Mouse (Mus musculus) MEL (cell line): ENCODE data around the gene Zdhhc24. TPM values are rescaled to one million over a fixed set of nuclear protein-coding genes. Genes with fewer than 3 reads are reported as not detected.

Experiments
- DNase-seq: peaks from one replicate; pipeline ENCODE4 v3.0.0; 2011; ENCODE audit warnings: low read depth, low spot score
- H3K27ac ChIP-seq: 2 replicates; pipeline ENCODE4 v1.5.1; 2012; ENCODE audit warnings: low read depth, mild to moderate bottlenecking, control low read depth, low read length, moderate library complexity; ENCODE audit not compliant: control insufficient read depth
- H3K27me3 ChIP-seq, 2 experiments: fragments of 150-350 bp in 1 of 2; sonication (generic) in 1 of 2; 2 replicates each; pipeline ENCODE4 v1.6.1; 2012; ENCODE audit warnings: low read length in 2 of 2, mild to moderate bottlenecking in 2 of 2, improper control_type of control experiment in 1 of 2, moderate library complexity in 1 of 2; ENCODE audit not compliant: insufficient read depth in 2 of 2, control insufficient read depth in 1 of 2
- H3K36me3 ChIP-seq, 2 experiments: 2 replicates each; pipeline ENCODE4 v1.6.1; 2012 to 2014; ENCODE audit warnings: low read length in 2 of 2, improper control_type of control experiment in 1 of 2, inconsistent platforms in 1 of 2, mild to moderate bottlenecking in 1 of 2; ENCODE audit not compliant: insufficient read depth in 2 of 2, control insufficient read depth in 1 of 2
- H3K4me1 ChIP-seq, 2 experiments: fragments of 150-350 bp in 1 of 2; sonication (generic) in 1 of 2; 2 replicates each; pipeline ENCODE4 v1.6.1; 2012; ENCODE audit warnings: low read length in 2 of 2, improper control_type of control experiment in 1 of 2, mild to moderate bottlenecking in 1 of 2; ENCODE audit not compliant: insufficient read depth in 2 of 2, control insufficient read depth in 1 of 2
- H3K4me3 ChIP-seq, 2 experiments: fragments of 150-350 bp in 1 of 2; sonication (generic) in 1 of 2; 2 replicates each; pipeline ENCODE4 v1.5.1; 2012; ENCODE audit warnings: low read depth in 2 of 2, low read length in 2 of 2, mild to moderate bottlenecking in 2 of 2, moderate library complexity in 2 of 2, control low read depth in 1 of 2, improper control_type of control experiment in 1 of 2; ENCODE audit not compliant: control insufficient read depth in 1 of 2, insufficient read depth in 1 of 2
- H3K79me2 ChIP-seq: 2 replicates; pipeline ENCODE4 v1.6.1; 2012; ENCODE audit warnings: mild to moderate bottlenecking, low read length, moderate library complexity; ENCODE audit not compliant: control insufficient read depth, poor library complexity, insufficient read depth
- H3K9ac ChIP-seq: 2 replicates; pipeline ENCODE4 v1.6.1; 2012; ENCODE audit warnings: low read depth, mild to moderate bottlenecking, control low read depth, low read length, moderate library complexity; ENCODE audit not compliant: control insufficient read depth, poor library complexity, severe bottlenecking
- H3K9me3 ChIP-seq: fragments of 150-350 bp; sonication (generic); replicated peaks from 2 replicates; pipeline ENCODE4 v1.6.1; 2012; ENCODE audit warnings: mild to moderate bottlenecking, low read length, improper control_type of control experiment, moderate library complexity; ENCODE audit not compliant: insufficient read depth
- BHLHE40 ChIP-seq: IDR thresholded peaks from 2 replicates; pipeline ENCODE4 v1.6.1; 2012; ENCODE audit warnings: low read depth, mild to moderate bottlenecking, inconsistent platforms, low read length, improper control_type of control experiment, borderline replicate concordance
- ELF1 ChIP-seq: IDR thresholded peaks from 2 replicates; pipeline ENCODE4 v1.6.1; 2014; ENCODE audit warnings: low read depth, mild to moderate bottlenecking, inconsistent platforms, low read length, improper control_type of control experiment, moderate library complexity
- EP300 ChIP-seq, 2 experiments: IDR thresholded peaks; 2 replicates each; pipeline ENCODE4 v1.6.1; 2011; ENCODE audit warnings: improper control_type of control experiment in 2 of 2, low read length in 2 of 2, low read depth in 1 of 2, mild to moderate bottlenecking in 1 of 2
- ETS1 ChIP-seq: IDR thresholded peaks from 2 replicates; pipeline ENCODE4 v1.6.1; 2012; ENCODE audit warnings: low read depth, mild to moderate bottlenecking, inconsistent platforms, low read length, improper control_type of control experiment, moderate library complexity
- GABPA ChIP-seq: IDR thresholded peaks from 2 replicates; pipeline ENCODE4 v1.6.1; 2012; ENCODE audit warnings: low read depth, mild to moderate bottlenecking, inconsistent platforms, low read length, improper control_type of control experiment, moderate library complexity
- GATA1 ChIP-seq: IDR thresholded peaks from 2 replicates; pipeline ENCODE4 v1.6.1; 2011; ENCODE audit warnings: low read depth, low read length, improper control_type of control experiment
- JUND ChIP-seq: IDR thresholded peaks from 2 replicates; pipeline ENCODE4 v1.6.1; 2011; ENCODE audit warnings: low read depth, mild to moderate bottlenecking, improper control_type of control experiment, low read length
- MEF2A ChIP-seq: IDR thresholded peaks from 2 replicates; pipeline ENCODE4 v1.6.1; 2014; ENCODE audit warnings: low read depth, mild to moderate bottlenecking, inconsistent platforms, low read length, improper control_type of control experiment; ENCODE audit not compliant: poor library complexity, insufficient replicate concordance, severe bottlenecking; ENCODE audit errors: extremely low read depth
- MYB ChIP-seq: IDR thresholded peaks from 2 replicates; pipeline ENCODE4 v1.6.1; 2011; ENCODE audit warnings: mild to moderate bottlenecking, low read depth, low read length, improper control_type of control experiment
- NELFE ChIP-seq: IDR thresholded peaks from 2 replicates; pipeline ENCODE4 v1.6.1; 2011; ENCODE audit warnings: low read depth, low read length, improper control_type of control experiment
- NRF1 ChIP-seq: IDR thresholded peaks from 2 replicates; pipeline ENCODE4 v1.6.1; 2014; ENCODE audit warnings: low read depth, mild to moderate bottlenecking, inconsistent platforms, low read length, improper control_type of control experiment, moderate library complexity; ENCODE audit not compliant: poor library complexity, insufficient read depth, severe bottlenecking
- POLR2A ChIP-seq, 2 experiments: IDR thresholded peaks; 2 replicates each; pipeline ENCODE4 v1.6.1; 2011 to 2012; ENCODE audit warnings: low read length in 2 of 2, mild to moderate bottlenecking in 2 of 2, control low read depth in 1 of 2, improper control_type of control experiment in 1 of 2, low read depth in 1 of 2, moderate library complexity in 1 of 2; ENCODE audit not compliant: control insufficient read depth in 1 of 2, insufficient read depth in 1 of 2, poor library complexity in 1 of 2
- RAD21 ChIP-seq: IDR thresholded peaks from 2 replicates; pipeline ENCODE4 v1.6.1; 2011; ENCODE audit warnings: mild to moderate bottlenecking, low read depth, low read length, improper control_type of control experiment
- TBP ChIP-seq: IDR thresholded peaks from 2 replicates; pipeline ENCODE4 v1.8.0; 2011; ENCODE audit warnings: low read depth, low read length, improper control_type of control experiment
- TCF12 ChIP-seq: IDR thresholded peaks from 2 replicates; pipeline ENCODE4 v1.6.1; 2014; ENCODE audit warnings: low read depth, mild to moderate bottlenecking, inconsistent platforms, low read length, improper control_type of control experiment, moderate library complexity
- USF1 ChIP-seq: IDR thresholded peaks from 2 replicates; pipeline ENCODE4 v1.6.1; 2014; ENCODE audit warnings: low read depth, mild to moderate bottlenecking, inconsistent platforms, low read length, improper control_type of control experiment, moderate library complexity
- ZC3H11A ChIP-seq: IDR thresholded peaks from 2 replicates; pipeline ENCODE4 v1.6.1; 2012; ENCODE audit warnings: low read depth, mild to moderate bottlenecking, inconsistent platforms, low read length, improper control_type of control experiment
- ZNF384 ChIP-seq: IDR thresholded peaks from 2 replicates; pipeline ENCODE4 v1.6.1; 2012; ENCODE audit warnings: low read depth, mild to moderate bottlenecking, inconsistent platforms, low read length, improper control_type of control experiment
- polyA plus RNA-seq, 2 experiments: library from polyadenylated mRNA; stranded (reverse) in 1 of 2; unstranded in 1 of 2; fragments of >175 nt in 1 of 2; fragments of >200 nt in 1 of 2; gene quantifications; 2 replicates each; pipeline versions ENCODE4 v1.2.1 to v1.2.4; 2012; ENCODE audit warnings: low replicate concordance in 2 of 2, low read depth in 1 of 2; ENCODE audit not compliant: insufficient read length in 2 of 2, insufficient read depth in 1 of 2, missing spikeins in 1 of 2
- total RNA-seq: library from RNA; depleted of rRNA; stranded (reverse); fragments of 300-350 nt; gene quantifications from 2 replicates; pipeline ENCODE4 v1.2.3, GENCODE M21; 2012

Zdhhc24 gene
- total and polyA plus RNA-seq, 3 experiments: 15.8 to 21.1 TPM; not detected in 1

DNA sequence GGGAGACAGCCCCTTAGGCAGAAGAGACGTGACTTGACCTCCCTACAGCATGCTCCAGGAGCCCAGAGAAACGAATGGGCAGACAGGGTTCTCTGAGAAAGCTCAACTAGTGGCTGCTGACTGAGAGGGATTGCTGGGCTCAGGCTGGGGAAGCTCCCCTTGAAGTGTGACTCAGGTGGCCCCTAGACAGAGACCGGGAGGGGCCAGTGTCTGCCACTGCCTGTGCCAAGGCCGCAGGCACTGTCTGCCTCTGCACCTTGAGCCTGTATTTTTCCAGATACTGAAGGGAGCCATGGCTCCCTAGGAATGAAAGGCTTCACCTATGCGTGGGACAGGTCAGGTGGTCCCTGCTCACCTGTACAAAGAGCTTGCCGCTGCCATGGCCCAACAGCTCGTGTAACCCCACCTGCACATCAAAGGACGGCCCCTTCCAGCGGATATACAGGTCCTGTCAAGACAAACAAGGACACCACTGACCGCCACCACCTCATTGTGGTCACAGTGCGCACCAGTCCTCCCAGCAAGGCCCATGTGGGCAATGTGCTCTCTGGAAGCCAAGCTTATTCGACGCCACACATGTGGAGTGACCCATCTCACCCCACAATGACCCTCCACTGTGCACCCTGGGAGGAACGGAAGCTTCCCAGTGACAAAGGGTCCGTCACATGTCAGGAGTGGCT lies 37.6 kb downstream of the Zdhhc24 start:
- peaks cover 0 to 2% of the 10 kb centered on the region in 2 experiments; a peak in 1 of 4 replicates for H3K36me3 ChIP-seq
- H3K9me3 ChIP-seq: no peaks in the 10 kb centered on the region
- no peak for TF ChIP-seq ZNF384
- TF ChIP-seq, all 39 proteins: peak for 0
- Histone ChIP-seq H3K4me3 (no peak overlapping the region), H3K27ac (no peak overlapping the region), H3K9ac (no peak overlapping the region), H3K79me2 (no peaks in the 10 kb centered on the region), H3K4me1 (no peaks in the 10 kb centered on the region), H3K27me3 (no peaks in the 10 kb centered on the region)
- DNase-seq: no peak

GRCm38 (mm10) chr19:4916827-4917226 lies 38.4 kb downstream of the Zdhhc24 start:
- no peak overlapping the region for H3K4me3 ChIP-seq
- H3K36me3 ChIP-seq: peaks cover 0 to 2% of the 10 kb centered on the region in 2 experiments; a peak in 1 of 4 replicates
- H3K9me3 ChIP-seq: no peaks in the 10 kb centered on the region
- H3K79me2 ChIP-seq: no peaks in the 10 kb centered on the region
- H3K27me3 ChIP-seq: no peaks in the 10 kb centered on the region
- DNase-seq: no peak
- H3K4me1 ChIP-seq: no peaks in the 10 kb centered on the region
- no peak overlapping the region for H3K27ac ChIP-seq
- TF ChIP-seq TBP: no peak
- no peak for TF ChIP-seq NELFE
- TF ChIP-seq ETS1: no peak
- TF ChIP-seq GATA1: no peak
- no peak for TF ChIP-seq MEF2A
- TF ChIP-seq MYB: no peak
- TF ChIP-seq ELF1: no peak
- no peak for TF ChIP-seq BHLHE40
- TF ChIP-seq RAD21: no peak
- TF ChIP-seq, all 39 proteins: peak for 0
- no peak overlapping the region for H3K9ac ChIP-seq

DNA sequence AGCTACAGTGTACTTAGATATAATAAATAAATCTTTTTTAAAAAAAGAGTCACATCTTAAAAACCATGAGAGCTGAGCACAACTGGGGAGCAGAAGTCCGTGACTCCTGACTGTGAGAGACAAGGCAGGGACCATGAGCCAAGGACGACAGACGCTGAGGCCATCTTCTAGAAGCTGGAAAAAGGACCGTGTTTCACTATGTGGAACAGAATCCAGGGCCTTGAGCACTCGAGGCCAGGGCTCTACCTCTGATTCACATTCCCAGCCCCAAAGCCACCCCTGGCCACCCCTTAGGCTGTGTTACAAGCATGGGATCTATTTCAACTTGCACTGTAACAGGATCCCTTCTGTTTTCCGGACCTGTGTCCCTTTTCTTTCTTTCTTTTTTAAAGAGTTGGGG lies 41.2 kb downstream of the Zdhhc24 start:
- Histone ChIP-seq H3K4me3 (no peak overlapping the region), H3K79me2 (no peaks in the 10 kb centered on the region), H3K27ac (no peak overlapping the region), H3K27me3 (no peaks in the 10 kb centered on the region), H3K9me3 (no peaks in the 10 kb centered on the region), H3K36me3 (peaks cover 0 to 2% of the 10 kb centered on the region in 2 experiments; a peak in 1 of 4 replicates), H3K9ac (no peak overlapping the region), H3K4me1 (no peaks in the 10 kb centered on the region)
- TF ChIP-seq GABPA (no peak), ZC3H11A (no peak), USF1 (no peak), EP300 (IDR thresholded peaks at IDR 0.05; ENCODE audit: low read depth in 1 of 2, low read length in 2 of 2) (no peak), POLR2A (IDR thresholded peaks at IDR 0.05; ENCODE audit: control insufficient read depth in 1 of 2, insufficient read depth in 1 of 2, low read depth in 1 of 2, low read length in 2 of 2, poor library complexity in 1 of 2) (no peak), ELF1 (no peak), JUND (no peak), NRF1 (no peak), TCF12 (no peak)
- DNase-seq: no peak
